Mouse (Mus musculus) central nervous system, embryonic 18 days (tissue): ENCODE results near the gene Ddi2. TPM values are rescaled to one million over a fixed set of nuclear protein-coding genes. Genes with fewer than 3 reads are reported as not detected.

ENCODE experiments used
- polyA plus RNA-seq: library from polyadenylated mRNA; depleted of rRNA; stranded (reverse); fragments of >200 nt; gene quantifications from 2 replicates; pipeline ENCODE4 v1.2.3, GENCODE M21; 2012; rRNA removed

Gene Ddi2
- 14.1 and 14.6 TPM in 2 replicates for polyA plus RNA-seq

DNA sequence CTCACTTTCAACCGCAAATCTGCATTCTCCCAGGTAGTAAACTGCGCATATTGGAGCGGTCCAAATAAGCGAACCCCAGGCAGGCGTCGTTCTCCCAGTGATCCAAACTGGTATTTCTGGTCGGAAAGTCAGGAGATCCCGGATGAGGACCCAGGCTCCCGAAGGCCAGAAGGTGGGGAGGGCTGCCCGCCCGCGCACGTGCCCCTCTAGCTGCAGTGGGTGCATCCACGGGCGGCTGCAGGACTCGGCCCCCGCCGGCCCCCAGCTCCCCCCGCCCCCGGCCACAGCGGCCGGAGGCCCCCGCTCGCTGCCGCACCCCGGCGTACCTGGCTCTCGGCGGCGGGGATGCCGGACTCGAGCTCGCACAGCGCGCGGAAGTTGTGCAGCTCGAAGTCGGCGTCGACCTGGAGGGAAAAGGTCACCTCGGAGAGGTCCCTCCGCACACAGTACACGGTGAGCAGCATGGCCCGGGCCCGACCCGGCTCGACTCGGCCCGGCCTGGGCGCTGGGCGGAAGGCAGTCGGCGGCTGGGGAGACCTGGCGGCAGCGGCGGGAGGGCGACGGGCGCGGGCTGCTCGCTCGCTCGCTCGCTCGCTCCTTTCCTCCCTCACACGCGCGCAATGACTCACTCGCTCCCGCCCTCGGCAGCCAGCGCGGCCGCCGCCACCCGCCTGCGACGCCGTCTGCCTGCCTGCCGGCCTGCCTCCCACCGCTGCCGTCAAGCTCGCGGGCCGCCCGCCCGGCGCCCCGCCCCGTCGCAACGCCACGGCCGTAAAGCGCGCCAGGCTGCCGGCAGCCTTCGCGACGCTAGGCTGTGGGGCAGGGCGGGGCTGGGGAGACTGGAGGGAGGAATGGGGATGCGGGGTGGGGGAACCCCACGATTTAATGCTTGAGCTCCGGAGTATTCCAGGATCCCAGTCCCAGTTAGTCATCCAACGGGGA, at the start of gene Ddi2:
Gene Ddi2, minus strand, starts transcription at position 689 of the 942 bp plus-strand sequence.

DNA sequence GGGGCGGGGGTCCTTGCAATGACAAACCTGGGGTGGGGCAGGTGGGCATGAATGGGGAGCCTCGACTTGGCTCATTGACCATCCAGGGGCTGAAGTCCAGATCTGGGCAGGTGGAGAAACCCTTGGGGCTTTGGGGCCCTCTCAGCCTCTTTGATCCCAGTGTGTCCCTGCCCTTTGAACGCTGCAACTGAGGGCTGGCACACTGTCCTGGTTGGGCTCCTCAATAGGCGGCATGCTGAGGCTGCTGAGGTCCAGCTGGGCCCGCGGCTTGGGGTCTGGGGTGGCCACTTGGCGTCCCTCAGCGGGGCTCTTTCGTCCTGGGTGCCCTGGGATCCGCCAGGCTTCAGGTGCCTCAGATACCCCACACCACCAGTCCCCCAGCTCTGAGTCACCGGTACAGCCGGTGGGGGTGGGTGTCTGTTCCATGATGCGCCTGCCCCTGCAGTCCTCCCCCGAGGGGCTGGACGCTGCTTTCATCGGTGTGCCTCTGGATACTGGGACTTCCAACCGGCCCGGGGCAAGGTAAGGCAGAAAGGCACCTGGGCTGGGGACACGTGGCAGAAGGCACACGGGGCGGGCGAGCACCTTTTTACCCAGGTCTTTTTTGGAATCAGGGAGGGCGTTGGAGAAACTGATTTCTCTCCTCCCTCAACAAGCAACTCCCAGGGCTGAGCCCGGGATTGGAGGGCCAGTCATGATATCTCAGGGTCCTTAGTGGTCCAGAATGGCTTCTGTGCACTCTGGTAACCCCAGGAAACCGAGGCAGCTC, 23.5 kb upstream of the Ddi2 start, which contains the start of gene Agmat:
Gene Agmat, plus strand, starts transcription at position 95 of the 769 bp plus-strand sequence.

DNA sequence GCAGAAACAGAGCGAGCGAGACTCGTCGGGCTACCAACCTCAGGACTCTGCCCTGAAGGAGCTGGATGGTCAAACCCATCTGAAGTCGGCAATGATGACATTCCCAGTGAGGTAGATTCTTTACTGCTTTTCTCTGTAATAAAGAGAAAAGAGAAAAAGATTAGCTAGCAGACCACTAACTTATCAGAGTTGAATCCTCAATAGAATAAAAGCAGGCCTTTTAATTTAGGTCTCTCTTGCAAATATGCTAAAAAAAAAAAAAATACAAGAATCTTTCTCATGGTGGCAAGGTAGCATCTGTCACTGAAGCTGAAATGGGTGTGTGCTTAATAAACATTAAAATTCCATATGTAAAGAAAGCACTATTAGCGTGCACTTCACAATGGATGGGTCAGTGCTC, 37.7 kb downstream of the Ddi2 start, which contains the start of gene Rsc1a1:
Gene Rsc1a1, minus strand, starts transcription at position 101 of the 400 bp plus-strand sequence.

DNA sequence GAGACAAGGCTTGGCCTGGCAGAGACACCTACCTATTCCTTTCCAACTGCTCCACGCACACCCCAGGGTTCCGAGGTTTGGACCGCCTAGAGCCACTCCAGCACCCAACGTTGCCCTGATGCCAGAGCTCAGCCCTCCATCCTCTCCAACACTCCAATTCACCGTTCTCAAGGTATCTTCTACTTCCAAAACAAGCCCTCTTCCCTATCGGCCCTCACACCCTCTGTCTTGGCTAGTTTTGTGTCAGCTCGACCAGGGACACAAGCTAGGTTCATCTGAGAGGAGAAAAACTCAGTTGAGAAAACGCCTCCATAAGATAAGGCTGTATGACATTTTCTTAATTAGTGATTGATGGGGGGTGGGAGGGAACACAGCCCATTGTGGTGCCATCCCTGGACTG, 58.4 kb downstream of the Ddi2 start, which contains the start of gene Plekhm2:
Gene Plekhm2, minus strand, starts transcription at position 101 of the 400 bp plus-strand sequence.

Other genes with a start within 250 kb of the Ddi2 start
- 8.9 and 11.6 TPM in 2 replicates for gene Spen, start 184.8 kb downstream of the Ddi2 start, polyA plus RNA-seq
- 29.3 and 29.4 TPM in 2 replicates for gene Fblim1, start 117.3 kb downstream of the Ddi2 start, polyA plus RNA-seq
- 0.26 and 0.36 TPM in 2 replicates for gene Tmem82, start 104.8 kb downstream of the Ddi2 start, polyA plus RNA-seq
- 1.1 and 1.4 TPM in 2 replicates for gene Slc25a34, start 99.6 kb downstream of the Ddi2 start, polyA plus RNA-seq
- gene Plekhm2, start 58.5 kb downstream of the Ddi2 start, polyA plus RNA-seq, result 42.8 and 52.9 TPM in 2 replicates
- 3.6 and 5.8 TPM in 2 replicates for gene Rsc1a1, start 37.8 kb downstream of the Ddi2 start, polyA plus RNA-seq
- gene Agmat, start 23.3 kb upstream of the Ddi2 start, polyA plus RNA-seq, result 0.04 TPM in 1 of 2 replicates, not detected in the other
- 19.4 and 20.3 TPM in 2 replicates for gene Dnajc16, start 67.5 kb upstream of the Ddi2 start, polyA plus RNA-seq
- 26.6 and 27.4 TPM in 2 replicates for gene Casp9, start 70.2 kb upstream of the Ddi2 start, polyA plus RNA-seq
- 0.23 and 0.25 TPM in 2 replicates for gene Cela2a, start 102.7 kb upstream of the Ddi2 start, polyA plus RNA-seq
- not detected in 2 replicates for gene Ctrc, start 122.9 kb upstream of the Ddi2 start, polyA plus RNA-seq
- 50.4 and 55.8 TPM in 2 replicates for gene Efhd2, start 151.5 kb upstream of the Ddi2 start, polyA plus RNA-seq